Mouse (Mus musculus) embryonic fibroblast, embryonic 13.5 days (primary cell): Measurements from ENCODE around the gene Abcd2. TPM values are rescaled to one million over a fixed set of nuclear protein-coding genes. Genes with fewer than 3 reads are reported as not detected.

Experiments
- H3K27ac ChIP-seq: 2 replicates; pipeline ENCODE4 v1.5.1; 2012; ENCODE audit warnings: low read length, control low read depth, inconsistent platforms; ENCODE audit not compliant: insufficient read depth
- H3K4me1 ChIP-seq: 2 replicates; pipeline ENCODE4 v1.6.1; 2011; ENCODE audit warnings: low read length; ENCODE audit not compliant: control insufficient read depth, insufficient read depth
- H3K4me3 ChIP-seq: 2 replicates; pipeline ENCODE4 v1.5.1; 2011; ENCODE audit warnings: mild to moderate bottlenecking, control low read depth, low read length; ENCODE audit not compliant: insufficient read depth
- CTCF ChIP-seq: IDR thresholded peaks from 2 replicates; pipeline ENCODE4 v1.5.1; 2011; ENCODE audit warnings: mild to moderate bottlenecking, control low read depth, low read length, moderate library complexity, borderline replicate concordance; ENCODE audit not compliant: insufficient read depth
- POLR2A ChIP-seq: IDR thresholded peaks from 2 replicates; pipeline ENCODE4 v1.6.1; 2011; ENCODE audit warnings: low read depth, mild to moderate bottlenecking, control low read depth, low read length, moderate library complexity
- polyA plus RNA-seq: library from polyadenylated mRNA; stranded (reverse); fragments of >200 nt; gene quantifications from 2 replicates; pipeline ENCODE4 v1.2.4, GENCODE M21; 2011; ENCODE audit warnings: low read depth; ENCODE audit not compliant: missing spikeins, insufficient read length

Gene Abcd2
- polyA plus RNA-seq, 1 experiment: 2.4 TPM

- TF ChIP-seq POLR2A: no peak
- no peak for TF ChIP-seq CTCF
- Histone ChIP-seq H3K4me1 (no peaks in the 10 kb centered on the region), H3K27ac (no peak overlapping the region), H3K4me3 (no peak overlapping the region)
Measured at GRCm38 (mm10) chr15:91161153-91161552, 30.4 kb downstream of the Abcd2 start.

- TF ChIP-seq POLR2A: no peak
- TF ChIP-seq CTCF: no peak
- Histone ChIP-seq H3K4me3 (no peak overlapping the region), H3K4me1 (no peaks in the 10 kb centered on the region; the same call in 1 of the 2 replicates), H3K27ac (no peak overlapping the region)
Measured at GRCm38 (mm10) chr15:91153311-91153710, 38.3 kb downstream of the Abcd2 start.

DNA sequence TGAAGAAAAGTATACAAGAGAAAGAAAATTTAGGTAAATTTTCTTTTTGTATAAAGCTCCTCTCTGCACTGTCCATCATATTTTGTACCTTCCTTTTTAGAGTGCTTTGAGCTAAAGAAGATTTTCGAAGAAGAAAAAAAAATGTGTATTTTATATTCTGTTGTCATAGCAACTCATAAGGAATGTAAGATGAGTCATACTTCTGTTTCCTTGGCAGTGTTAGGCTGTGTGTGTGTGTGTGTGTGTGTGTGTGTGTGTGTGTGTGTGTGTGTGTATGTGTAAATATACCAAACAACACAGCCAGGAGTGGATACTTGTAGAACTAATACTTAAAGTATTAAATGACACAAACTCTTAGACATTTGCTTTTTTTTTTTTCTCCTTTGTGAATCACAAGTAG lies 39.0 kb downstream of the Abcd2 start:
- no peak overlapping the region for H3K4me3 ChIP-seq

GRCm38 (mm10) chr15:91124584-91124983 lies 67.0 kb downstream of the Abcd2 start:
- H3K27ac ChIP-seq: no peak overlapping the region
- H3K4me1 ChIP-seq: no peaks in the 10 kb centered on the region
- no peak overlapping the region for H3K4me3 ChIP-seq
- no peak for TF ChIP-seq POLR2A
- no peak for TF ChIP-seq CTCF

More for the DNA sequence above, 39.0 kb downstream of the Abcd2 start:
- no peaks in the 10 kb centered on the region; the same call in 1 of the 2 replicates for H3K4me1 ChIP-seq
- H3K27ac ChIP-seq: no peak overlapping the region
- TF ChIP-seq CTCF: no peak
- no peak for TF ChIP-seq POLR2A

DNA sequence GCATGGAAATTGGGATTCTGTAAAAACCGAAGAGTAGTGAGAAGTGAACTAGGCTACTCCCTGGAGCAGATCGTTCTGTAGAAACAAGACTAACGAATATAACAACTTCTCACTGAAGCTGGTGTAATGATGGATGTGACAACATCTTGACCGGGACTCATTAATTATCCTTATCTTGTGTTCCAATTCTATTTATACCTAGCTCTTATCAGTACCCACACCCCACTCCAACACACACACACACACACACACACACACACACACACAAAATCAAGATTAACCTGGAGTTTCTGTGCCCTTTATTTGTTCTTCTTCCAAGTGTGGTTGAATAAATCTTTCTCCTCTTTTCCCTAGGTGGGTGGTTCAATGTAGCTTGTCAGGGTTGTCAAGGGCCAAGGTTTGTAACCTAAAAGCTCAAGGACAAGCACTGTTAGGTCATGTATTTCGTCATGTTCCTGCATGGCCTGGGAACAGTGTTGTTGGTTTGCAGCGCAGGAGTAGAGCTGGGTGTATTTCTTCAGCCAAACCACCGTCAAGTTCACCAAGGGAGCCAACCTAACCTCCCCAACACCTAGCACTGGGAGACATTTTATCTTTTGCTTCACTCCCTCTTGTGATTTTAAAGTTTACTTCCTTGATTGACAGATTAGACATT lies 78.9 kb downstream of the Abcd2 start:
- H3K4me1 ChIP-seq: no peaks in the 10 kb centered on the region
- no peak overlapping the region for H3K4me3 ChIP-seq
- H3K27ac ChIP-seq: no peak overlapping the region
- no peak for TF ChIP-seq CTCF
- no peak for TF ChIP-seq POLR2A

- H3K4me1 ChIP-seq: 0 out of 2 replicates have a peak, but pooled peaks cover 2% of the 10 kb centered on the region
Measured at GRCm38 (mm10) chr15:91108102-91108659, 83.4 kb downstream of the Abcd2 start.

DNA sequence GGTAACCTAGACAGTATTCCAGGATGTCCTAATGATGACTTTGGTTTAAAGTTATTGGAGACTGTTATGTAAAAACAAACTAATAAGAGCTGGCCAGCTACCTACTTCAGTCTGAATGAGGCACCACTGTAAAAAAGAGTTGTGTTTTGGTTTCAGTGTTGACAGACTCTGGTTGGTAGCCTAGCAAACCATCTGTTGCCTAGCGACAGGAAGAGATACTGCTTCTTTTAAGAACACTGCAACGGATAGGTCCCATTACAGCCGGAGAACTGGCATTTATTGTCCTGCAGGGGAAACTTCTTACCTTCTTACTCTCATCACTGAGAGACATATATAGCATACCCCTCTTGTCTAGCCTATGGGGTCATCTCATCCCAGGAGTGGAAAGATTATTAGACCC lies 86.7 kb downstream of the Abcd2 start:
- 0 out of 2 replicates have a peak, but pooled peaks cover 2% of the 10 kb centered on the region for H3K4me1 ChIP-seq
- TF ChIP-seq POLR2A: no peak
- H3K4me3 ChIP-seq: no peak overlapping the region
- no peak overlapping the region for H3K27ac ChIP-seq

More at GRCm38 (mm10) chr15:91108102-91108659, 83.4 kb downstream of the Abcd2 start:
- Histone ChIP-seq H3K27ac (no peak overlapping the region), H3K4me3 (no peak overlapping the region)
- TF ChIP-seq CTCF (no peak), POLR2A (no peak)

DNA sequence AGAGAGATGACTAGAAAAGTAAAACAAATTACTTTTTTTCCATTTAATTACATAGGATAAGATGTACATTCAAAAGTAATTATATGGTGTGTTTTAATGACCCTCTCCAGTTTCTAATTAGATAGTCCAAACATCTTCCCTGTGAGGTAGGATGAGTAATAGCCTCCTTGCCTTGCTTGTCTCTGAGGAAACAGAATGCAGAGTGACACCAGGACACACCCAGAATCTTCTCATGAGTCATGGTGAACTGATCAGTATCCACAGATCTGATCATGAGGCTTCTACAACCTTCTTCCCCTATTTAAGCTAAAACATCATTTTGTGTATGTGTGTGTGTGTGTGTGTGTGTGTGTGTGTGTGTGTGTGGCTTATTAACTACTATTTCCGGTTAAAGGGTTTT lies 87.3 kb downstream of the Abcd2 start:
- H3K4me3 ChIP-seq: no peak overlapping the region
- H3K4me1 ChIP-seq: 0 out of 2 replicates have a peak, but pooled peaks cover 2% of the 10 kb centered on the region
- TF ChIP-seq CTCF: no peak
- TF ChIP-seq POLR2A: no peak
- no peak overlapping the region for H3K27ac ChIP-seq

- no peak overlapping the region for H3K4me3 ChIP-seq
- H3K27ac ChIP-seq: no peak overlapping the region
- H3K4me1 ChIP-seq: 0 out of 2 replicates have a peak, but pooled peaks cover 2% of the 10 kb centered on the region
- TF ChIP-seq CTCF: no peak
- TF ChIP-seq POLR2A: no peak
Measured at GRCm38 (mm10) chr15:91103814-91104213, 87.8 kb downstream of the Abcd2 start.

DNA sequence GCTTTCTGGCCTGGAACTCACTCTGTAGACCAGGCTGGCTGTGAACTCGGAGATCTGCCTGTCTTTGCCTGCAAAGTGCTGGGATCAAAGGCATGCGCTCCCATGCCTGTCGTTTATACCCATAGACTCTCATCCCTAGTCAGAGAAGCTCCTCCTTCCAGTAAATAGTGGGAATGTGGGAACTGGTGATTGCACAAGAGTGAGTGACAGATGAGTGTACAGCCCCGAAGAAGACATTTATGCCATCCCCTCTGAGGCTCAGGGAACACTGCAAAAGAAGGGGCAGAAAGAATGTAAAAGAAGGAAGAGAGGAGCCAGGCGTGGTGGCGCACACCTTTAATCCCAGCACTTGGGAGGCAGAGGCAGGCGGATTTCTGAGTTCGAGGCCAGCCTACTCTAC lies 88.3 kb downstream of the Abcd2 start:
- Histone ChIP-seq H3K4me3 (no peak overlapping the region), H3K27ac (no peak overlapping the region), H3K4me1 (0 out of 2 replicates have a peak, but pooled peaks cover 2% of the 10 kb centered on the region)
- TF ChIP-seq POLR2A (no peak), CTCF (no peak)

- Histone ChIP-seq H3K27ac (no peak overlapping the region), H3K4me3 (no peak overlapping the region)
- no peak for TF ChIP-seq CTCF
- no peak for TF ChIP-seq POLR2A
Measured at GRCm38 (mm10) chr15:91096606-91097005, 95.0 kb downstream of the Abcd2 start.

More at GRCm38 (mm10) chr15:91096606-91097005, 95.0 kb downstream of the Abcd2 start:
- H3K4me1 ChIP-seq: peaks cover 2% of the 10 kb centered on the region; the same call in 1 of the 2 replicates

Other genes starting within 250 kb of the Abcd2 start
- gene Kif21a, start 141.9 kb downstream of the Abcd2 start, polyA plus RNA-seq: 8.8 and 9.5 TPM in 2 replicates
- not detected in 2 replicates for gene CN725425, start 7.7 kb upstream of the Abcd2 start, polyA plus RNA-seq